Mouse (Mus musculus): ENCODE data around the gene Wfs1. TPM values are rescaled to one million over a fixed set of nuclear protein-coding genes. Genes with fewer than 3 reads are reported as not detected.
"Not testable (repeated sequence)": the region's sequence is repeated elsewhere in the genome, so short reads cannot be mapped to it uniquely, and the experiment has no call there.

The Wfs1 gene
- total and polyA plus RNA-seq, 3 experiments = 72.3 to 99.7 (median 82.3) TPM

DNA sequence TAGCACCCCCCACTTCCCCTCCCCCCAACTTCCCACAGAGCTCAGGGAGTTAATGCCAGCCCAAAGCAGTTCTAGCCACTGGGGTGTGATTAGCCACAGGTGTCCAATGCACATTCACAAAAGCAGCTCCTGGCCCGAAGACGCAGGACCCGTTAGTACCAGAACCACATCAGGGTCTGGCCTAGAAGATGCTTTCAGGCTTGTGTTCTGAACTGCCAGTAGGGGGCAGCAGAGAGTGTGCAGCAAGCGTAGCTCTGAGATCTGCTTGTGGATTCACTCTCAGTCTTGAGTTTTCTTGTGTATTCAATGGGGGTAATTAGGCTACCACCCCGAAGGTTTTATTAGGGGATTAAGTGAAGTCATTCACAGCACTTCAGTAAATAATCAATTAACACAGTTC, 42.6 kb downstream of the Wfs1 start:
- Histone ChIP-seq H3K9ac (ENCODE audit: low read depth, low read length) (no peak overlapping the region), H3K27ac (no peak overlapping the region), H3K79me2 (replicated peaks; ENCODE audit: control insufficient read depth, insufficient read depth, low read length) (no peaks in the 10 kb centered on the region), H3K4me3 (no peak overlapping the region), H3K36me3 (ENCODE audit: control insufficient read depth, insufficient read depth, low read length) (no peaks in the 10 kb centered on the region), H3K27me3 (ENCODE audit: control insufficient read depth, insufficient read depth, low read length) (no peaks in the 10 kb centered on the region), H3K4me1 (ENCODE audit: control insufficient read depth, insufficient read depth, low read length) (no peaks in the 10 kb centered on the region)
- WGBS = 19% methylated on average over 5 of the region's 5 CpGs
- no peak for TF ChIP-seq EP300 (IDR thresholded peaks at IDR 0.05; ENCODE audit: insufficient read depth, low read depth, low read length)
- TF ChIP-seq POLR2A (IDR thresholded peaks at IDR 0.05; ENCODE audit: insufficient read depth, low read depth, low read length) = no peak
- peak; percentile 95 for TF ChIP-seq CTCF (IDR thresholded peaks at IDR 0.05)
- peak; percentile 27 to 47 for DNase-seq
- intact Hi-C loops (cut with DNase I) = no loop called here

DNA sequence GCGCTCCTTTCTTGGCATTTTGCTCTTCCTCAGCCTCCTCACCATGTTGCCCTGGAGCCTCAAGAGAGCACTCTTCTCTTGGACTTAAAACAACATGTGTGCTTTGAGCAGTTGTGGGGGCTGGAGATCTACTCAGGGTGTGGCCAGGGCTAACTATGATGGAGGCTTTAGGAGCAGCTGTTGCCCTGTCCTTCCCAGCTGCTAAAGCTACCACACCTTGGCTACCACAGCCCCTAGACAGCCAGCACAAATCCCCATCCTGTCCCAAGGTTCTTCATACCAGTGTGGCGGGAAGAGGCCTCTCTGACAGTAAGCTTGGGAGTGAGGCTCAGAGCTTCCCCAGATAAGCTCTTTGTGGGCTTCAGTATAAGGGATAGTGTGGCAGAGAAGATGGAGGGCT, 43.3 kb downstream of the Wfs1 start:
- 66% methylated on average over 2 of the region's 2 CpGs for WGBS
- no peak for DNase-seq
- intact Hi-C loops (cut with DNase I) = no loop called here
- H3K79me2 ChIP-seq (replicated peaks; ENCODE audit: control insufficient read depth, insufficient read depth, low read length) = no peaks in the 10 kb centered on the region
- no peak overlapping the region for H3K4me3 ChIP-seq
- no peaks in the 10 kb centered on the region for H3K27me3 ChIP-seq (ENCODE audit: control insufficient read depth, insufficient read depth, low read length)
- H3K9ac ChIP-seq (ENCODE audit: low read depth, low read length) = no peak overlapping the region
- no peaks in the 10 kb centered on the region for H3K4me1 ChIP-seq (ENCODE audit: control insufficient read depth, insufficient read depth, low read length)
- no peak overlapping the region for H3K27ac ChIP-seq
- TF ChIP-seq CTCF (IDR thresholded peaks at IDR 0.05) (no peak), POLR2A (IDR thresholded peaks at IDR 0.05; ENCODE audit: insufficient read depth, low read depth, low read length) (no peak), EP300 (IDR thresholded peaks at IDR 0.05; ENCODE audit: insufficient read depth, low read depth, low read length) (no peak)
- no peaks in the 10 kb centered on the region for H3K36me3 ChIP-seq (ENCODE audit: control insufficient read depth, insufficient read depth, low read length)

DNA sequence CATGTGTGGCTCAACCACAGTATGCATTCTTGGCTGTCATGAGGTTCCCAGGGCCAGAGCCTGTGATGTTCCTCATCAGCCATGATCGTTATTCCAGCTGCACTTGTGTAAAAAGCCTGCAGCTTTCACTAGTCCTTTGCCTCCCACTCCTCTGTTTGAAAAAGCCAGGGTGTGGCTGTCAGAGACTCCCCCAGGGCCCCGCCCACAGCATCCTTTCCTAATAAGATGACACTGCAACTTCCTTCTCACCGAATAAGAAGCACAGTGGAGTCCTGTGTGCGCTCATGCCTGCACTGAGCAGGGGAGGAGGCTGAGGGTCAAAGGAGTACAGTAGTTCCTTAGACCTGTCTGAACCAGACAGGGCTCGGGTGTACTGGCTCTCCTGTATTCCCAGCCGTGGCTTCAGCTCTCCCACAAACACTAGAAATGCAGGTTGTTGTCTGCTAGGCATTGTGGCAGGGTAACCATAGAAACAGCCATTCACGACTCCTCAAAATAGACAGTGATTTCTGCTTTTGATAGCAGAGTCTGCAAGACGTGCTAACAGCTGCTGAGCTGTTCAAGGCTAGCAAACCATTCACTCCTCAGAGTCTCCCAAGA, 43.8 kb downstream of the Wfs1 start:
- H3K36me3 ChIP-seq (ENCODE audit: control insufficient read depth, insufficient read depth, low read length) = no peaks in the 10 kb centered on the region
- H3K27ac ChIP-seq = no peak overlapping the region
- no peaks in the 10 kb centered on the region for H3K79me2 ChIP-seq (replicated peaks; ENCODE audit: control insufficient read depth, insufficient read depth, low read length)
- H3K4me1 ChIP-seq (ENCODE audit: control insufficient read depth, insufficient read depth, low read length) = no peaks in the 10 kb centered on the region
- no peak for TF ChIP-seq POLR2A (IDR thresholded peaks at IDR 0.05; ENCODE audit: insufficient read depth, low read depth, low read length)
- TF ChIP-seq EP300 (IDR thresholded peaks at IDR 0.05; ENCODE audit: insufficient read depth, low read depth, low read length) = no peak
- TF ChIP-seq CTCF (IDR thresholded peaks at IDR 0.05) = no peak
- WGBS = 34% methylated on average over 8 of the region's 8 CpGs
- no peak overlapping the region for H3K4me3 ChIP-seq
- intact Hi-C loops (cut with DNase I) = no loop called here
- no peaks in the 10 kb centered on the region for H3K27me3 ChIP-seq (ENCODE audit: control insufficient read depth, insufficient read depth, low read length)
- no peak for DNase-seq
- no peak overlapping the region for H3K9ac ChIP-seq (ENCODE audit: low read depth, low read length)

DNA sequence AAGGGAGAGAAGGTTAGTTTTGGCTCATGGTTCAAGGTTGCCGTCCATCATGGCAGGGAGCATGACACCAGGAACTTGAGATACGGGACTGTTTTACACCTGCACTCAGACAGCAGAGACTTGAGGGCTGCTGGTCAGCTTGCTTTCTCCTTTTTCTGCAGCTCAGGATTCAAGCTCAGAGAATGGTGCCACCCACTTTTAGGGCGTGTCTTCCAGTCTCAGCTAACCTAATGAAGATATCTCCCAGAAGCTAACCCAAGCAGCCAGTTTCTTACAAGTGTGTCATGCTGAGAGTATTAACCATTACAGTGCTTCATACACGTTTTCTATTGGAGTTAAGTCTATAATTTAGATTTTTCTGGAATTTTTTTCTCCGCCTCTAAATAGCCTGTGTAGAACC, 44.5 kb downstream of the Wfs1 start:
- intact Hi-C loops (cut with DNase I) = no loop called here
- H3K9ac ChIP-seq (ENCODE audit: low read depth, low read length) = no peak overlapping the region
- no peak overlapping the region for H3K27ac ChIP-seq
- H3K27me3 ChIP-seq (ENCODE audit: control insufficient read depth, insufficient read depth, low read length) = no peaks in the 10 kb centered on the region
- 64% methylated on average over 5 of the region's 5 CpGs for WGBS
- no peaks in the 10 kb centered on the region for H3K36me3 ChIP-seq (ENCODE audit: control insufficient read depth, insufficient read depth, low read length)
- TF ChIP-seq EP300 (IDR thresholded peaks at IDR 0.05; ENCODE audit: insufficient read depth, low read depth, low read length) (no peak), CTCF (IDR thresholded peaks at IDR 0.05) (no peak), POLR2A (IDR thresholded peaks at IDR 0.05; ENCODE audit: insufficient read depth, low read depth, low read length) (no peak)
- H3K4me3 ChIP-seq = no peak overlapping the region
- H3K4me1 ChIP-seq (ENCODE audit: control insufficient read depth, insufficient read depth, low read length) = no peaks in the 10 kb centered on the region
- DNase-seq = no peak
- no peaks in the 10 kb centered on the region for H3K79me2 ChIP-seq (replicated peaks; ENCODE audit: control insufficient read depth, insufficient read depth, low read length)

DNA sequence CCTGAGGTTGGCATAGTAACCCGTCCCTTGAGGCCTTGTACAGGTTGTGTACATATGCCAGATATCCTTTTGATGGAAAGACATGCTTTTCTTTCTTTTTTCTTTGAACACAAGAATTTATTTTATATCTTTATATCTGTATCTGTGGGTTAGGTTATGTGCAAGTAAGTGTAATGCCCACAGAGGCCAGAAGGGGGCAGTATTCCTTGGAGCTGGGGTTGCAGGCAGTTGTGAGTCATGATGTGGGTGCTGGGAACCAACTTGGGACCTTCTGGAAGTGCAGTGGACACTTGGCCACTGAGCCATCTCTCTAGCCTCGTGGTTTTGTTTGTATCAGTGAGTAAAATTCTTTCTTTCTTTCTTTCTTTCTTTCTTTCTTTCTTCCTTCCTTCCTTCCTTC, 46.6 kb downstream of the Wfs1 start:
- H3K27me3 ChIP-seq (ENCODE audit: control insufficient read depth, insufficient read depth, low read length) = no peaks in the 10 kb centered on the region
- no peak overlapping the region for H3K9ac ChIP-seq (ENCODE audit: low read depth, low read length)
- TF ChIP-seq POLR2A (IDR thresholded peaks at IDR 0.05; ENCODE audit: insufficient read depth, low read depth, low read length) (no peak), CTCF (IDR thresholded peaks at IDR 0.05) (peak; percentile 35)
- H3K4me1 ChIP-seq (ENCODE audit: control insufficient read depth, insufficient read depth, low read length) = no peaks in the 10 kb centered on the region
- DNase-seq = no peak
- 85% methylated on average over 2 of the region's 2 CpGs for WGBS
- no peaks in the 10 kb centered on the region for H3K79me2 ChIP-seq (replicated peaks; ENCODE audit: control insufficient read depth, insufficient read depth, low read length)
- H3K27ac ChIP-seq = no peak overlapping the region
- H3K36me3 ChIP-seq (ENCODE audit: control insufficient read depth, insufficient read depth, low read length) = no peaks in the 10 kb centered on the region
- intact Hi-C loops (cut with DNase I) = no loop called here
- no peak overlapping the region for H3K4me3 ChIP-seq

DNA sequence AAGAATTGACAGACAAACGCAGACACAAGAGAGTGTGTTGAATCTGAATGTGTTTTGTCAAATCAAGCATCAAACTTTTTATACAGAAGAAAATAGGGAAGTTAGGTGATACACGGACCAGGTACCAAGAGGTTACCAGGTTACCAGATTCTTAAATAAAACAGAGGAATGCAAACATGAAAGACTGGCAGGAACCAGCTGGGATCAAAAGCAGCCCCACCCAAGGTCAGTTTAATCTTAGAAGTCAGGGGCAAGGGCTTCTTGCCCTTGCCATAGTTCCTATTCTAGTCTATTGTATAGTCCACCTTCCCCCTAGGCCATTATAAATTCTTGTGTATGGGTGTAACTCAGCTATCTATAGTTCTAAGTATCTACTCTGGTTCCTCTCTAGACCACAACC, 50.0 kb downstream of the Wfs1 start:
- H3K4me1 ChIP-seq (ENCODE audit: control insufficient read depth, insufficient read depth, low read length); H3K27ac ChIP-seq; H3K36me3 ChIP-seq (ENCODE audit: control insufficient read depth, insufficient read depth, low read length); H3K79me2 ChIP-seq (replicated peaks; ENCODE audit: control insufficient read depth, insufficient read depth, low read length); H3K27me3 ChIP-seq (ENCODE audit: control insufficient read depth, insufficient read depth, low read length); DNase-seq; intact Hi-C loops (cut with DNase I); H3K9ac ChIP-seq (ENCODE audit: low read depth, low read length); H3K4me3 ChIP-seq: not testable (repeated sequence)
- 64% methylated on average over 2 of the region's 2 CpGs for WGBS
